9 mouse cellular contexts compared by ENCODE assay signal in genomic region chr13:8316347-8317141, GRCm38 (mm10).
DNase-seq lines count a peak whose midpoint lies in the region; TF ChIP-seq lines count a peak whose summit lies in the region.
"Had no signal": no experiment of that assay in that cellular context is flagged by ENCODE, and none has a peak within 500 bp of the region (broad histone marks: within the 10 kb centered on the region; RNA-seq: fewer than 3 reads in every experiment).

No protein-coding gene starts in this region.

- TF ChIP-seq CTCF in brain, embryonic 14.5 days (IDR thresholded peaks at IDR 0.05; ENCODE audit: borderline replicate concordance, extremely low read depth, insufficient read depth, insufficient read length), result no peak

- peak; percentile 33 for DNase-seq in kidney, postnatal 10 days
- no peak for DNase-seq in kidney, adult 8-10 months
- DNase-seq in MEL-GATA-1-ER (ENCODE audit: extremely low read depth, low read depth), result peak; percentile 1
- peak; percentile 36 for DNase-seq in brain, embryonic 14.5 days (ENCODE audit: low read depth)
- DNase-seq in mesoderm, embryonic 11.5 days (ENCODE audit: low read depth, low spot score), result peak; percentile 26
- no peak for DNase-seq in c-Kit-positive CD71-positive TER-119-positive erythroid progenitor cells, embryonic 14.5 days (ENCODE audit: low spot score)
- no peak for DNase-seq in urinary bladder, postnatal 10 days (ENCODE audit: low spot score)
- DNase-seq: cerebellum, postnatal 36 days; heart, adult 11 months had no signal

- TF ChIP-seq POLR2A in brain, embryonic 14.5 days (IDR thresholded peaks at IDR 0.05; ENCODE audit: borderline replicate concordance, extremely low read depth, insufficient read depth, insufficient read length, poor library complexity, severe bottlenecking), result no peak

Comparison
In these comparisons a context has a peak if more than half of its experiments do, and no peak if none do; other contexts are left out.
1. DNase-seq: peak in kidney, postnatal 10 days (single experiment), MEL-GATA-1-ER (single experiment), brain, embryonic 14.5 days (single experiment) and mesoderm, embryonic 11.5 days (single experiment); none in kidney, adult 8-10 months (0 of 2), c-Kit-positive CD71-positive TER-119-positive erythroid progenitor cells, embryonic 14.5 days (single experiment) and urinary bladder, postnatal 10 days (single experiment).